Mouse (Mus musculus) intestine, embryonic 16.5 days (tissue): ENCODE results near the gene Prrc2a. TPM values are rescaled to one million over a fixed set of nuclear protein-coding genes. Genes with fewer than 3 reads are reported as not detected.
A peak's percentile ranks its signal among the peaks of the same experiment; 100 is the strongest.

Experiments used
- ATAC-seq: fragments of 200-750 bp; cut with Nextera tagmentation; 2 replicates; pipeline ENCODE4 v1.8.0; 2017; ENCODE audit warnings: moderate TSS enrichment, moderate library complexity
- H3K27ac ChIP-seq: fragments of 300-500 bp; sonication (generic); 2 replicates; pipeline ENCODE4 v1.5.1; 2014; ENCODE audit warnings: mild to moderate bottlenecking, low read length
- H3K27me3 ChIP-seq: fragments of 300-500 bp; sonication (generic); replicated peaks from 2 replicates; pipeline ENCODE4 v1.6.1; 2014; ENCODE audit warnings: low read length, control low read depth, mixed read lengths; ENCODE audit not compliant: control insufficient read depth, insufficient read depth
- H3K36me3 ChIP-seq: fragments of 300-500 bp; sonication (generic); 2 replicates; pipeline ENCODE4 v1.6.1; 2014; ENCODE audit warnings: low read length, control low read depth; ENCODE audit not compliant: control insufficient read depth, insufficient read depth
- H3K4me1 ChIP-seq: fragments of 300-500 bp; sonication (generic); 2 replicates; pipeline ENCODE4 v1.6.1; 2014; ENCODE audit warnings: low read length, control low read depth, mixed read lengths; ENCODE audit not compliant: control insufficient read depth, insufficient read depth
- H3K4me2 ChIP-seq: fragments of 300-500 bp; sonication (generic); 2 replicates; pipeline ENCODE4 v1.6.1; 2014; ENCODE audit warnings: low read depth, low read length, control low read depth
- H3K4me3 ChIP-seq: fragments of 300-500 bp; sonication (generic); 2 replicates; pipeline ENCODE4 v1.5.1; 2014; ENCODE audit warnings: mild to moderate bottlenecking, low read length
- H3K9ac ChIP-seq: fragments of 300-500 bp; sonication (generic); 2 replicates; pipeline ENCODE4 v1.6.1; 2014; ENCODE audit warnings: low read depth, low read length
- H3K9me3 ChIP-seq: fragments of 300-500 bp; sonication (generic); 2 replicates; pipeline ENCODE4 v1.6.1; 2016; ENCODE audit warnings: low read length, control low read depth; ENCODE audit not compliant: control insufficient read depth
- WGBS: fragments of 180-500 bp; shearing (Covaris S2); extraction: QIAGEN DNeasy Blood & Tissue Kit; methylation state at CpG from one replicate; pipeline ENCODE4 v1.1.7; 2014; 5-methylcytosine and 5-hydroxymethylcytosine counted together
- polyA plus RNA-seq: library from polyadenylated mRNA; unstranded; fragments of >200 nt; fragmentation: Nextera tagmentation; extraction: Ambion mirVana; gene quantifications from 2 replicates; pipeline ENCODE4 v1.2.1, GENCODE M21; 2015

The Prrc2a gene
- polyA plus RNA-seq, 1 experiment from 2014 or later = 103 TPM

GRCm38 (mm10) chr17:35192924-35193323, 28.2 kb upstream of the Prrc2a start:
- no peaks in the 10 kb centered on the region for H3K9me3 ChIP-seq
- ATAC-seq = no peak
- H3K4me1 ChIP-seq = peaks cover 13% of the 10 kb centered on the region
- no peak overlapping the region for H3K27ac ChIP-seq
- peaks cover 5% of the 10 kb centered on the region for H3K27me3 ChIP-seq
- no peak overlapping the region for H3K9ac ChIP-seq
- no peak overlapping the region for H3K4me2 ChIP-seq
- H3K36me3 ChIP-seq = no peaks in the 10 kb centered on the region
- H3K4me3 ChIP-seq = no peak overlapping the region
- WGBS = 82% methylated on average over 5 of the region's 5 CpGs

DNA sequence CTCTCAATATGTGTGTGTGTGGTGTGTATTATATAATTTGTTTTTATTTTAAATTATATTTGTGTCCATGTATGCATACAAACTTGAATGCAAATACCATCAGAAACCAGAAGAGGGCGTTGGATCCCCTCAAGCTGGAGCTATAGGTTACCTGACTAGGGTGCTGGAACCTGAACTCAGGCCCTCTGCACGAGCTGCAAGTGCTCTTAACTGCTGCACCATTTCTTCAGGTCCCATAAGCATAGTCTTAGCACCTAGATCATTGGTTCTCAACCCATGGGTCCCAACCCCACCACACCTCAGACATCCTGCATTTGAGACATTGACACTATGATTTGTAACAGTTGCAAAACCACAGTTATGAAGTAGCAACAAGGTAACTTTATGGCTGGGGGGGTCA, 27.0 kb upstream of the Prrc2a start:
- no peak for ATAC-seq
- no peak overlapping the region for H3K4me2 ChIP-seq
- H3K9ac ChIP-seq = no peak overlapping the region
- H3K36me3 ChIP-seq = no peaks in the 10 kb centered on the region
- H3K9me3 ChIP-seq = no peaks in the 10 kb centered on the region
- WGBS = 46% methylated on average over 2 of the region's 2 CpGs
- H3K27ac ChIP-seq = no peak overlapping the region
- peaks cover 5% of the 10 kb centered on the region for H3K27me3 ChIP-seq
- peaks cover 13% of the 10 kb centered on the region for H3K4me1 ChIP-seq
- no peak overlapping the region for H3K4me3 ChIP-seq

DNA sequence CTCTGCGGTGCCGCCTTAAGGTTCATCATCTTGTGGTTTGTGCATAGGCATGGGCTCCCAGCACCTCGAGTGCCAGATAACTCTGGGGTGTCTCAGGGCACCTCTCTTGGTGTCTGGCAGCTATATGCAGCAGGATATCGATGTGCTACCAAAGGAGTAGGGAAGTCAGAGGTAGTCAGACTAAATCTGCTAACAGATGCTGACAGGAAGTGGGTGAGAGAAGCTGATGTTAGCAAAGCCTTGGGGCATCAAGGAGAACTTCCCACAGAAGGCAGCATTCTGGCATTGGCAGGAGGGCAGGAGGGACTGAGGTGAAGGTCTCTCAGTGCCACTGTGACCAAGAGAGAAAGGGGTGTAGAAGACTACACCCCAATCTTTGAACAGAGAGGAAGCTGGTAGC, 25.4 kb upstream of the Prrc2a start:
- H3K36me3 ChIP-seq = no peaks in the 10 kb centered on the region
- no peak overlapping the region for H3K4me2 ChIP-seq
- H3K27ac ChIP-seq = no peak overlapping the region
- peaks cover 5% of the 10 kb centered on the region for H3K4me1 ChIP-seq
- H3K27me3 ChIP-seq = no peaks in the 10 kb centered on the region; the same call in 1 of the 2 replicates
- H3K4me3 ChIP-seq = no peak overlapping the region
- no peak for ATAC-seq
- no peaks in the 10 kb centered on the region for H3K9me3 ChIP-seq
- WGBS = 60% methylated on average over 4 of the region's 4 CpGs
- H3K9ac ChIP-seq = no peak overlapping the region

- Histone ChIP-seq H3K36me3 (no peaks in the 10 kb centered on the region), H3K4me1 (peaks cover 2% of the 10 kb centered on the region), H3K4me3 (no peak overlapping the region), H3K27me3 (no peaks in the 10 kb centered on the region; the same call in 1 of the 2 replicates), H3K9me3 (no peaks in the 10 kb centered on the region), H3K9ac (no peak overlapping the region), H3K27ac (no peak overlapping the region), H3K4me2 (no peak overlapping the region)
- WGBS = 72% methylated on average over 1 of the region's 1 CpGs
- ATAC-seq = no peak
Observed at GRCm38 (mm10) chr17:35189186-35189585, 24.5 kb upstream of the Prrc2a start.

DNA sequence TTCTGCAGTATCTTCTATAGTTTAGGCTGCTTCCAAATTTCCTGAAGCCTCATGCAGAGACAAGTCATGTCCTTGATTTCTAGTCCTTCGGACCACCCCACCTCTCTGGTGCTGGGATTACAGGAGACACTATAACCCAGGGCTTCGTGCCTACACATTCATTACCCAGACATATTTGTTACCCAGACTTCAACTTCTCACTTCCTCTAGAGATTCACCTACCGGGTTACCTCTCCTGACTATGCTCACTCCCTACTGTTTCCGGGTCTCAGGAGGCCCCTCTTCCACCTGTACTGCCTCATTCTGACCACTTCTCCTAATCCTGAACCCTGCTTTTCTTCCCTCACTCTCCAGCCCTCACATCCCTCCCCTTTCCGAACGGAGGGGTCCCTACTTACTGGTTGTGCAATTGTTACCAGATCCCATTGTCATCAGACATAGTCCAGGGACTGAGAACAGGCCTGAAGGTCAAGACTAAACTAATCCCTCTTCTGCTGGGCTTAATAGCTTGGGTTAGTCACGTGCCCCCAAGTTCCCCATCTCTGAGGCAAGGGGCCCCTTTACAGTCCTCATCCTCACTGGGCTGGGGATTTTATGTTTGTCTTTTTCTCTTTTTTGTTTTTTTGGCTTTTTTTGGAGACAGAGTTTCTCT, 23.4 kb upstream of the Prrc2a start, which contains the start of gene Lst1:
Gene Lst1, minus strand, starts transcription at position 481 of the 652 bp plus-strand sequence.
- Histone ChIP-seq H3K27ac (no peak within 1 kb of the TSS), H3K9ac (no peak within 1 kb of the TSS), H3K9me3 (no peaks in the 10 kb centered on the region), H3K4me1 (no peaks in the 10 kb centered on the region; the same call in 1 of the 2 replicates), H3K4me3 (no peak within 1 kb of the TSS), H3K4me2 (no peak within 1 kb of the TSS), H3K36me3 (no peaks in the 10 kb centered on the region), H3K27me3 (no peaks in the 10 kb centered on the region)
- 66% methylated on average over 7 of the region's 7 CpGs for WGBS
- no peak for ATAC-seq

DNA sequence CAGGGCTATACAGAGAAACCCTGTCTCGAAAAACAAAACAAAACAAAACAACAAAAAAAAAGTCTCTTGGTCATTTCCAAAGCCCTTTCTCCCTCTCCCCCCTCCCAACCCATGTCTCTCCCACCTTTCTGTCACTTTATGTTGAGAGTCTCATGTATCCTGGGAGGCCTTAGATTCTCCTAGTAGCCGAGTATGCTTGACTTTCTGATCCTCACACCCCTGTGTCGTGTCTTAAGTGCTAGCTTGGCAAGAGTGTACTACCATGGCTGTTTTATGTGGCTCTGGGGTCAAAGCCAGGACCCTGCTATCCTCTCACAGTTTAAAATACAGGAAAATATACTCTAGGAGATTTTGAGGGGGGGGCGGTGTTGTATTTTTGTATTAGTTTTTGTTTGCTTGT, 22.6 kb upstream of the Prrc2a start:
- Histone ChIP-seq H3K9ac (no peak overlapping the region), H3K27me3 (no peaks in the 10 kb centered on the region), H3K4me3 (no peak overlapping the region), H3K4me2 (no peak overlapping the region), H3K4me1 (no peaks in the 10 kb centered on the region; the same call in 1 of the 2 replicates), H3K27ac (no peak overlapping the region), H3K9me3 (no peaks in the 10 kb centered on the region), H3K36me3 (no peaks in the 10 kb centered on the region)
- WGBS = 66% methylated on average over 4 of the region's 4 CpGs
- ATAC-seq = no peak

- WGBS = 0% methylated on average over 4 of the region's 4 CpGs
- H3K27ac ChIP-seq = peak overlapping the region; percentile 72
- H3K9me3 ChIP-seq = no peaks in the 10 kb centered on the region
- no peaks in the 10 kb centered on the region for H3K27me3 ChIP-seq
- H3K4me2 ChIP-seq = peak overlapping the region; percentile 52
- H3K36me3 ChIP-seq = no peaks in the 10 kb centered on the region
- no peaks in the 10 kb centered on the region; the same call in 1 of the 2 replicates for H3K4me1 ChIP-seq
- peak overlapping the region; percentile 46 for H3K4me3 ChIP-seq
- peak overlapping the region; percentile 55; the same call in 1 of the 2 replicates for H3K9ac ChIP-seq
- peak; percentile 47 for ATAC-seq
Observed at GRCm38 (mm10) chr17:35186681-35187080, 22.0 kb upstream of the Prrc2a start.

DNA sequence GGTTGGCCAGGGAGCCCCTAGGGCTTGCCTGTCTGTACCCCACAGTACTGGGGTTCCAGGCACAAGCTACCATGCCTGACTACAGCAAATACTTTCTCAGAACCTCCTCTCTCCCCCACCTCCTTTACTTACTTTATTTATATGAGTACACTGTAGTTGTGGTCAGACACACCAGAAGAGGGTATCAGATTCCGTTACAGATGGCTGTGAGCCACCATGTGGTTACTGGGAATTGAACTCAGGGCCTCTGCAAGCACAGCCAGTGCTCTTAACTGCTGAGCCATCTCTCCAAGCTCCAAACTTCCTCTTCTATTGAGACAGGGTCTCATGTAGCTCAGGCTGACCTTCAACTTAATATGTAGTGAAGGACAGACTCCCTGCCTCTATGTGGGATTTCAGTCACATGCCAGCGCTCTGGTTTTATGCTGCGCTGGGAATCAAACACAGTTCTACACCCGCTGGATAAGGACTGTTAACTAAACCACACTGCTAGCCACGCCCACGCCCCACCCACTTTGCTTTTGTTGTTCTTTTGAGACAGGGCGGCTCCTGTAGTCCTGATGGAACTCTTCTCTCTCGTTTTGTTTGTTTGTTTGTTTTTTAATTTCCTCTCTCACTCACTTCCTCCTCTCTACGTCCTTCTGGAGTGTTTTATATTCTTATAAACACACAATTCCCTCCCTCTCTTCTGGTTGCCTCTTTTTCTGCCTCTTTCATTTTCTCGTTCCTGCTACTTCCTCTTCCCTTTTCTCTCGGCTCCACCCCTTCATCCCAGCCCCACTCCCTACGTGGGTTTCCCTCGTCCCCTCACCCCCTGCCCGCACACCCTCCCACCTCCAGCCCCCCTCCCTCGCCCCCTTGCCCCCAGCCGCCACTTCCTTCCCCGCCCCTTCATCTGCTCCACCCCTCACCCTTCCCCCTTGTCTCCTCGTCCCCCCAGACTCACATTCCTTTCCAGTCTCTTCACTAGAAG, 21.2 kb upstream of the Prrc2a start:
- Histone ChIP-seq H3K9me3 (no peaks in the 10 kb centered on the region), H3K4me1 (no peaks in the 10 kb centered on the region; the same call in 1 of the 2 replicates), H3K27me3 (no peaks in the 10 kb centered on the region), H3K4me2 (peak overlapping the region; percentile 52), H3K36me3 (no peaks in the 10 kb centered on the region), H3K4me3 (peak overlapping the region; percentile 46), H3K9ac (peak overlapping the region; percentile 55; the same call in 1 of the 2 replicates), H3K27ac (peak overlapping the region; percentile 72)
- ATAC-seq = peak; percentile 78
- 4% methylated on average over 18 of the region's 18 CpGs for WGBS

GRCm38 (mm10) chr17:35180093-35180492, 15.4 kb upstream of the Prrc2a start:
- Histone ChIP-seq H3K27ac (no peak overlapping the region), H3K4me3 (no peak overlapping the region), H3K36me3 (no peaks in the 10 kb centered on the region), H3K4me2 (no peak overlapping the region), H3K4me1 (no peaks in the 10 kb centered on the region), H3K9ac (no peak overlapping the region), H3K27me3 (no peaks in the 10 kb centered on the region), H3K9me3 (no peaks in the 10 kb centered on the region)
- WGBS = 86% methylated on average over 5 of the region's 5 CpGs
- no peak for ATAC-seq
